Mouse (Mus musculus): ENCODE data around the gene Ncapd2. TPM values are rescaled to one million over a fixed set of nuclear protein-coding genes. Genes with fewer than 3 reads are reported as not detected.

Ncapd2 gene
- polyA plus RNA-seq, 1 experiment = 53.4 TPM

- Histone ChIP-seq H3K4me1 (ENCODE audit: control insufficient read depth, insufficient read depth, insufficient read length, low read length) (peaks cover 2% of the 10 kb centered on the region; the same call in 1 of the 2 replicates), H3K27me3 (ENCODE audit: control insufficient read depth, insufficient read depth, low read length) (no peaks in the 10 kb centered on the region), H3K27ac (ENCODE audit: insufficient read depth, low read depth, low read length) (no peak overlapping the region), H3K4me3 (ENCODE audit: low read depth, low read length) (no peak overlapping the region), H3K36me3 (ENCODE audit: control insufficient read depth, insufficient read depth, low read length) (peaks cover 53% of the 10 kb centered on the region)
- 87% methylated on average over 5 of the region's 5 CpGs for WGBS
- TF ChIP-seq CTCF (IDR thresholded peaks at IDR 0.05; ENCODE audit: extremely low read depth, insufficient read length, insufficient replicate concordance, low read depth, low read length) (peak; percentile 30; the same call in 1 of the 2 replicates), POLR2A (IDR thresholded peaks at IDR 0.05; ENCODE audit: low read depth, low read length) (no peak)
Measured at GRCm38 (mm10) chr6:125225518-125226115, 34.1 kb upstream of the Ncapd2 start.

- 71% methylated on average over 3 of the region's 3 CpGs for WGBS
- H3K27ac ChIP-seq (ENCODE audit: insufficient read depth, low read depth, low read length) = peak overlapping the region; percentile 52
- no peaks in the 10 kb centered on the region for H3K4me1 ChIP-seq (ENCODE audit: control insufficient read depth, insufficient read depth, insufficient read length, low read length)
- H3K36me3 ChIP-seq (ENCODE audit: control insufficient read depth, insufficient read depth, low read length) = peaks cover 49% of the 10 kb centered on the region
- TF ChIP-seq CTCF (IDR thresholded peaks at IDR 0.05; ENCODE audit: extremely low read depth, insufficient read length, insufficient replicate concordance, low read depth, low read length) = no peak
- no peak for TF ChIP-seq POLR2A (IDR thresholded peaks at IDR 0.05; ENCODE audit: low read depth, low read length)
- H3K27me3 ChIP-seq (ENCODE audit: control insufficient read depth, insufficient read depth, low read length) = no peaks in the 10 kb centered on the region
- no peak overlapping the region for H3K4me3 ChIP-seq (ENCODE audit: low read depth, low read length)
Measured at GRCm38 (mm10) chr6:125222577-125222976, 31.1 kb upstream of the Ncapd2 start.

- TF ChIP-seq CTCF (IDR thresholded peaks at IDR 0.05; ENCODE audit: extremely low read depth, insufficient read length, insufficient replicate concordance, low read depth, low read length) (no peak), POLR2A (IDR thresholded peaks at IDR 0.05; ENCODE audit: low read depth, low read length) (no peak)
- Histone ChIP-seq H3K36me3 (ENCODE audit: control insufficient read depth, insufficient read depth, low read length) (peaks cover 47% of the 10 kb centered on the region), H3K4me1 (ENCODE audit: control insufficient read depth, insufficient read depth, insufficient read length, low read length) (no peaks in the 10 kb centered on the region), H3K27me3 (ENCODE audit: control insufficient read depth, insufficient read depth, low read length) (no peaks in the 10 kb centered on the region), H3K4me3 (ENCODE audit: low read depth, low read length) (no peak overlapping the region), H3K27ac (ENCODE audit: insufficient read depth, low read depth, low read length) (peak overlapping the region; percentile 52; the same call in 1 of the 2 replicates)
- WGBS = 37% methylated on average over 2 of the region's 2 CpGs
Measured at GRCm38 (mm10) chr6:125222146-125222545, 30.6 kb upstream of the Ncapd2 start.

GRCm38 (mm10) chr6:125221115-125221745 lies 29.7 kb upstream of the Ncapd2 start:
- no peak for TF ChIP-seq POLR2A (IDR thresholded peaks at IDR 0.05; ENCODE audit: low read depth, low read length)
- no peak for TF ChIP-seq CTCF (IDR thresholded peaks at IDR 0.05; ENCODE audit: extremely low read depth, insufficient read length, insufficient replicate concordance, low read depth, low read length)
- Histone ChIP-seq H3K27ac (ENCODE audit: insufficient read depth, low read depth, low read length) (0 out of 2 replicates have a peak overlapping the region, but pooled peaks have one; percentile 0), H3K36me3 (ENCODE audit: control insufficient read depth, insufficient read depth, low read length) (peaks cover 39% of the 10 kb centered on the region), H3K4me3 (ENCODE audit: low read depth, low read length) (no peak overlapping the region), H3K27me3 (ENCODE audit: control insufficient read depth, insufficient read depth, low read length) (no peaks in the 10 kb centered on the region), H3K4me1 (ENCODE audit: control insufficient read depth, insufficient read depth, insufficient read length, low read length) (no peaks in the 10 kb centered on the region)
- 95% methylated on average over 20 of the region's 20 CpGs for WGBS

GRCm38 (mm10) chr6:125218963-125219362 lies 27.5 kb upstream of the Ncapd2 start:
- H3K27me3 ChIP-seq (ENCODE audit: control insufficient read depth, insufficient read depth, low read length) = no peaks in the 10 kb centered on the region
- 78% methylated on average over 4 of the region's 4 CpGs for WGBS
- no peaks in the 10 kb centered on the region for H3K4me1 ChIP-seq (ENCODE audit: control insufficient read depth, insufficient read depth, insufficient read length, low read length)
- no peak overlapping the region for H3K27ac ChIP-seq (ENCODE audit: insufficient read depth, low read depth, low read length)
- no peak overlapping the region for H3K4me3 ChIP-seq (ENCODE audit: low read depth, low read length)
- peak; percentile 26; the same call in 1 of the 2 replicates for TF ChIP-seq CTCF (IDR thresholded peaks at IDR 0.05; ENCODE audit: extremely low read depth, insufficient read length, insufficient replicate concordance, low read depth, low read length)
- TF ChIP-seq POLR2A (IDR thresholded peaks at IDR 0.05; ENCODE audit: low read depth, low read length) = no peak
- peaks cover 20% of the 10 kb centered on the region for H3K36me3 ChIP-seq (ENCODE audit: control insufficient read depth, insufficient read depth, low read length)

- no peak overlapping the region for H3K27ac ChIP-seq (ENCODE audit: insufficient read depth, low read depth, low read length)
- no peaks in the 10 kb centered on the region for H3K4me1 ChIP-seq (ENCODE audit: control insufficient read depth, insufficient read depth, insufficient read length, low read length)
- TF ChIP-seq CTCF (IDR thresholded peaks at IDR 0.05; ENCODE audit: extremely low read depth, insufficient read length, insufficient replicate concordance, low read depth, low read length) (no peak), POLR2A (IDR thresholded peaks at IDR 0.05; ENCODE audit: low read depth, low read length) (no peak)
- WGBS = 90% methylated on average over 11 of the region's 11 CpGs
- H3K36me3 ChIP-seq (ENCODE audit: control insufficient read depth, insufficient read depth, low read length) = peaks cover 14% of the 10 kb centered on the region
- H3K27me3 ChIP-seq (ENCODE audit: control insufficient read depth, insufficient read depth, low read length) = no peaks in the 10 kb centered on the region
- no peak overlapping the region for H3K4me3 ChIP-seq (ENCODE audit: low read depth, low read length)
Measured at GRCm38 (mm10) chr6:125217899-125218298, 26.4 kb upstream of the Ncapd2 start.

GRCm38 (mm10) chr6:125216898-125217297 lies 25.4 kb upstream of the Ncapd2 start:
- Histone ChIP-seq H3K4me1 (ENCODE audit: control insufficient read depth, insufficient read depth, insufficient read length, low read length) (no peaks in the 10 kb centered on the region), H3K27me3 (ENCODE audit: control insufficient read depth, insufficient read depth, low read length) (no peaks in the 10 kb centered on the region), H3K36me3 (ENCODE audit: control insufficient read depth, insufficient read depth, low read length) (peaks cover 13% of the 10 kb centered on the region), H3K4me3 (ENCODE audit: low read depth, low read length) (no peak overlapping the region), H3K27ac (ENCODE audit: insufficient read depth, low read depth, low read length) (no peak overlapping the region)
- TF ChIP-seq POLR2A (IDR thresholded peaks at IDR 0.05; ENCODE audit: low read depth, low read length) (no peak), CTCF (IDR thresholded peaks at IDR 0.05; ENCODE audit: extremely low read depth, insufficient read length, insufficient replicate concordance, low read depth, low read length) (no peak)
- 62% methylated on average over 2 of the region's 2 CpGs for WGBS

All from small intestine, adult 2 months (tissue).